Mouse (Mus musculus) forebrain, embryonic 16.5 days (tissue): Measurements from ENCODE around the gene Btnl10. TPM values are rescaled to one million over a fixed set of nuclear protein-coding genes. Genes with fewer than 3 reads are reported as not detected.

Experiments
- ATAC-seq: fragments of 200-750 bp; cut with Nextera tagmentation; 2 replicates; pipeline ENCODE4 v1.8.0; 2017; ENCODE audit warnings: mild to moderate bottlenecking, moderate library complexity
- H3K27ac ChIP-seq: fragments of 300-500 bp; sonication (generic); 2 replicates; pipeline ENCODE4 v1.5.1; 2014; ENCODE audit warnings: low read length, control low read depth
- H3K27me3 ChIP-seq: fragments of 300-500 bp; sonication (generic); replicated peaks from 2 replicates; pipeline ENCODE4 v1.6.1; 2014; ENCODE audit warnings: low read length; ENCODE audit not compliant: control insufficient read depth, insufficient read depth
- H3K36me3 ChIP-seq: fragments of 300-500 bp; sonication (generic); 2 replicates; pipeline ENCODE4 v1.6.1; 2014; ENCODE audit not compliant: control insufficient read depth, insufficient read depth
- H3K4me1 ChIP-seq: fragments of 300-500 bp; sonication (generic); replicated peaks from 2 replicates; pipeline ENCODE4 v1.6.1; 2014; ENCODE audit warnings: low read length; ENCODE audit not compliant: control insufficient read depth, insufficient read depth
- H3K4me2 ChIP-seq: fragments of 300-500 bp; sonication (generic); 2 replicates; pipeline ENCODE4 v1.6.1; 2014; ENCODE audit warnings: mild to moderate bottlenecking, low read length, control low read depth
- H3K4me3 ChIP-seq: fragments of 300-500 bp; sonication (generic); replicated peaks from 2 replicates; pipeline ENCODE4 v1.5.1; 2014; ENCODE audit warnings: mild to moderate bottlenecking, low read length, control low read depth
- H3K9ac ChIP-seq: fragments of 300-500 bp; sonication (generic); replicated peaks from 2 replicates; pipeline ENCODE4 v1.6.1; 2014; ENCODE audit warnings: low read depth, low read length, control low read depth
- H3K9me3 ChIP-seq: fragments of 300-500 bp; sonication (generic); 2 replicates; pipeline ENCODE4 v1.6.1; 2016; ENCODE audit warnings: low read length; ENCODE audit not compliant: control insufficient read depth
- WGBS: fragments of 180-500 bp; shearing (Covaris S2); extraction: QIAGEN DNeasy Blood & Tissue Kit; methylation state at CpG from one replicate; pipeline ENCODE4 v1.1.7; 2014; 5-methylcytosine and 5-hydroxymethylcytosine counted together
- polyA plus RNA-seq: library from polyadenylated mRNA; unstranded; fragments of >200 nt; fragmentation: Nextera tagmentation; extraction: Ambion mirVana; gene quantifications from 2 replicates; pipeline ENCODE4 v1.2.1, GENCODE M21; 2015

The Btnl10 gene
- polyA plus RNA-seq, 1 experiment from 2014 or later: not detected

DNA sequence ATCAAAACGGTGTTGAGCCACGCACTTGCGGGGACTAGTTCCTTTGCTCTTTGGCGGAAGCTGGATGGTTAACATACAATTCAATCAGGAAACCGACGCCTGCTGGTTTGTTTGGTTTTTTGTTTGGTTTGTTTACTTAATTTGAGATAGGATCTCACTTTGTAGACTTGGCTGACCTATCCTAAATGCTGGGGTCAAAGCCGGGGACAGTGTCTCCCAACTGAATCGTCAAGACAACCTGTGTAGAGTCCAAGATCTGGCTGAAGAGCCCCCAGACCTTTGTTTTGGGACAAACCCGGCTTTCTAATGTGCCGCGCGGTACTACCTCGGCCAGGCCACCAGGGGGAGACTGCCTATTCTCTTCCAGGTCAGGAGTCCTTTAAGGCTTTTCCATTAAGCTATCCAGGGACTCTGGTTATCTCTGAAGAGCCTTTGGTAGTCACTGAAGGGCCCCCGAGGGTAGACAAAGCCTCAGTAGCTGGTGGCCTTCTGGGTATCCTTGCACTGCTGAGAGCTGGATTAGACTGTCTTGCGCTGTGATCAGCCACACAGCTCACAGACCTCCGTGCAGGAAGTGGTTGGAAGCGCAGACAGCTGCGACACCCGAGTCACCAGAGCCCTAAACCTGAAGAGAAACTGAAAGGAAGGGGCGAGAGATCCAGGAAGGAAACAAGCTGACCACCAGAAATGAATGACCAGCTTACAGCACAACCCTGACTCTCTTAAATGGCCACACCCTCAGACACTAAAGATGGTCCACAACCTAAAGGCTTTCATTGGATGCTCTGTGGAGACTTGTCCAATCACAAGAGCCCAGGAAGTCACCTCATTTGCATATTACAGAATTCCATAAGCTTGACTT is 10.3 kb downstream of the Btnl10 start:
- Histone ChIP-seq H3K9me3 (no peaks in the 10 kb centered on the region), H3K4me1 (peaks cover 7% of the 10 kb centered on the region; the same call in 1 of the 2 replicates), H3K4me2 (peak overlapping the region; percentile 35), H3K27ac (no peak overlapping the region; the same call in 1 of the 2 replicates), H3K4me3 (peak overlapping the region; percentile 15), H3K27me3 (no peaks in the 10 kb centered on the region), H3K9ac (0 out of 2 replicates have a peak overlapping the region, but pooled peaks have one; percentile 30), H3K36me3 (peaks cover 11% of the 10 kb centered on the region)
- ATAC-seq: peak; percentile 67
- WGBS: 32% methylated on average over 20 of the region's 20 CpGs

DNA sequence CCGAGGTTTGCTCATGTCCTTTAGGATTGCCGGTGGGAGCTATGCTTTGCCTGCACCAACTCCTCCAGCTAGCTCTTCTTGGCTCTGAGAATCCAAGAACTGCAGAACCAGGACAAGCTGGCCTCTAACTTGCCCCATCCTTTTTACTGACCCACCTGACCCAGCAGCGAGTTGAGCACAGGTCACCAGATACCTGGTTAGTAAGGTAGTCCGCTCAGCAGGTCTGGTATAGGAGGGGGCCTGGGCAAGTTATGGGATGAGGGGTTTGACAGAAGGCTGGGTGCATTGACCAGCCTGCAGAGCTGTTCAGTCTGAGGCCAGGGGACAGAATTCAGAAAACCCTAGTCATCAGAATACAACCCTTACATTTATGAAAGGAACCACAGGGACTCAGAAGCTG is 11.3 kb downstream of the Btnl10 start:
- 67% methylated on average over 4 of the region's 4 CpGs for WGBS
- no peak overlapping the region for H3K4me2 ChIP-seq
- H3K9me3 ChIP-seq: no peaks in the 10 kb centered on the region
- H3K4me1 ChIP-seq: peaks cover 7% of the 10 kb centered on the region; the same call in 1 of the 2 replicates
- no peak for ATAC-seq
- H3K27ac ChIP-seq: no peak overlapping the region
- no peaks in the 10 kb centered on the region for H3K27me3 ChIP-seq
- H3K36me3 ChIP-seq: peaks cover 22% of the 10 kb centered on the region
- no peak overlapping the region for H3K4me3 ChIP-seq
- H3K9ac ChIP-seq: no peak overlapping the region

DNA sequence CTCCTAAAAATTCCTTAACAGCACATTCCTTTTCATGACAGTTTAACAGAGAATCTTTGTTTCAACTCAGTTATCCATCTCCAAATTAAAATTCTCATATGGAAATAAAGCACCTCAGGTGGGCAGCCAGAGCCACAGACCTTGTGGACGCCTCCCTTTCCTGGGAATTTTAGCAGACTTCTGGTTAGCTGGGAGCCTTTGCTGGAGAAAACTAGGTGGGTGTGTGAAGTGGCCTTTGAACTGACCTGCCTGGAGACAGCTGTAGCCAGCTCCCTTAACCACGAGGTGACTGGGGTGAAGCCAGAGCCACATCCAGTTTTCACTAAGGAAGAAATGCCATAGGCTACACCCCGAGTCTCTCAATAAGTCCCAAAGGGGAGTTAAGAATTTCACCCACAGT is 11.9 kb downstream of the Btnl10 start:
- H3K27ac ChIP-seq: no peak overlapping the region
- no peak overlapping the region for H3K4me2 ChIP-seq
- no peaks in the 10 kb centered on the region for H3K9me3 ChIP-seq
- H3K4me1 ChIP-seq: peaks cover 7% of the 10 kb centered on the region; the same call in 1 of the 2 replicates
- no peaks in the 10 kb centered on the region for H3K27me3 ChIP-seq
- peaks cover 26% of the 10 kb centered on the region for H3K36me3 ChIP-seq
- H3K4me3 ChIP-seq: no peak overlapping the region
- no peak overlapping the region for H3K9ac ChIP-seq
- 69% methylated on average over 3 of the region's 3 CpGs for WGBS
- no peak for ATAC-seq

DNA sequence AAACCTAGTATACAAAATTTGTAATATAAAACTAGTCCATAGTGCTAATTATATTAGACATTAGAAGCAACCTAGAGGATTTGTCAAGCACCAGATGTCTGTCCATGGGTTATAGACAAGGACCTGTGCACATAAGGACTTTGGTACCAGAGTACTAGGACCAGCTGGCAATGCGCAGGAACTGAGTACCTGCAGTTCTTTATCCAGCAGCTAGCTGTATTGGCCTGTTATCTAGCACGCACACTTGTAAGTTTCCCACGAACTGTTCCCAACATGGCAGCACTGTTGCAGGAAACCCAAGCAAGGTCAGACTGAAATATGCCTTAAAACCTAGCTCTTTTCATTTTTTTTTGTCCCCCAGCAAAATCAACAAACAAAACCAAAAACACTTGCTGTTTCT is 12.5 kb downstream of the Btnl10 start:
- no peaks in the 10 kb centered on the region for H3K9me3 ChIP-seq
- no peak overlapping the region for H3K27ac ChIP-seq
- peaks cover 7% of the 10 kb centered on the region; the same call in 1 of the 2 replicates for H3K4me1 ChIP-seq
- H3K36me3 ChIP-seq: peaks cover 26% of the 10 kb centered on the region
- WGBS: 96% methylated on average over 3 of the region's 3 CpGs
- no peak overlapping the region for H3K4me3 ChIP-seq
- H3K9ac ChIP-seq: no peak overlapping the region
- no peak for ATAC-seq
- H3K27me3 ChIP-seq: no peaks in the 10 kb centered on the region
- no peak overlapping the region for H3K4me2 ChIP-seq

DNA sequence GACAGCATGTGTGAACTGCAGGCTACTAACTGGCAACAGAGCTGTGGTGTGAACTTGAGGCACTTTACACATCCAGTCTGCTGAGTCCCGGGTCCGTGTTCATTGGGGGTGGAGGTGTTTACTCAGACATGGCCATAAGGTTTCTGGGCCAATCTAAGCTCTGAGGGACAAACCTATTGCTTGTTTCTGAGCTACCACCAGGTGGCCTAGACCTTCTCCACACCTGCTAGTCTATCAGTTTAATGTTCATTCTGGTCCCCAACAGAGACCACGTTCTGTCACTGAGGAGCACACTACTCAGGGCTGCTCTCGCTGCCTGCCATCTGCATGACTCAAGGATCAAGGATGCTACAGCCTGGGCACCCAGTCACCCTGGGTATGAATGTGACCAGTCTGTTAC is 13.9 kb downstream of the Btnl10 start:
- no peaks in the 10 kb centered on the region for H3K27me3 ChIP-seq
- no peak overlapping the region for H3K4me2 ChIP-seq
- H3K27ac ChIP-seq: no peak overlapping the region
- no peak overlapping the region for H3K4me3 ChIP-seq
- WGBS: 79% methylated on average over 4 of the region's 4 CpGs
- H3K9ac ChIP-seq: no peak overlapping the region
- no peaks in the 10 kb centered on the region for H3K9me3 ChIP-seq
- peaks cover 32% of the 10 kb centered on the region for H3K36me3 ChIP-seq
- ATAC-seq: no peak
- peaks cover 14% of the 10 kb centered on the region; the same call in 1 of the 2 replicates for H3K4me1 ChIP-seq

DNA sequence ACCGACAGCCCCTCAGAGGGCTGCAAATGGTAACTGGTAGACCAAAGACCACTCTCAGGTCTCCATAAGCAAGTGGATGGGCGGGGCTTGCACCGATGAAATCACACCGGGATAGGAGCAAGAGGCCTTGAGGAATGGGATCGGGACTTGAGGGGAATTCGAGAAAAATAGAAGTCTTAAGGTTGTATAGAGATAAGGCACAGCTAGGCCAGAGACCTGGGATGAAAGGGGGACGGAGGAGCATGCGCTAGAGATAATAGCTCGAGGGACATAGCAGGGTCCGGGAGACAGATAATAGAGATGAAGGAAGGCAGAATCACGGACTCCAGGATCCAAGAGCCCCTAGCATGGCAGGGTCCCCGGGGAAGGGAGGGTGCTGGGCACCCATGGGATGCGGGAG is 20.2 kb downstream of the Btnl10 start:
- peaks cover 21% of the 10 kb centered on the region for H3K36me3 ChIP-seq

DNA sequence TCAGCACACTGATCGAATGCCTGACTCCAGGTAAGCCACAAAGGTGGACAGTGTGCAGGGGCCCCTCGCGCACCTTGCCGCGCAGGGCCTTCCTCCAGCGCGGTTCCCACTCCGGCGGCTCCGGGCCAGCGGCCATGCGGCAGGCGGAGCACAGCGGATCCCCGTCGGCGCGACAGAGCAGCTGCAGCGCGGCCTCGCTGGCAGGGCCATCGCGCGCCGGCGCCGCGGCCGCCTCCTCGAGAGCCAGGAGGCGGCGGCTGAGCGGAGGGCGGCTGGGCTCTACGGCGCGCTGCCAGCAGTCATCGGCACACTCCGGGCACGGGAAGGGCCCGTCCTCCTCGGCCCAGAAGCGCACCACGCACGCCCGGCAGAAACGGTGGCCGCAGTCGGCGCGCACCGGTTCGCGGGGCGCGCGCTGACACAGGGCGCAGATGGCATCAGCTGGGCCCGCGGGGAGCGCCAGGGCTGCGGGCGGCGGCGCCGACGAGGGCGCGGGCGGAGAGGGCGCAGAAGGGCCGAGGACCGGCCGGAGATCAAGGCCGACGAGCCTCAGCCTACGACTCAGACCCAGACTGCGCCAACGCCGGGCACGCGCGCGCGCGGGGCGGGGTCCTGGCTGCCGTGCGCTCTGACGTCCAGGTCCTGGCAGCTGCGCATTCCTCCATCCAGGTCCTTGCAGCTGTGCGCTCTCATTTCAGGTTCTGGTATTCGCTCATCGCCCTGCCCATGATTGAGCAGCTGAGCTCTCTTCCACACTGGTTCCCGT is 20.8 kb downstream of the Btnl10 start, which contains the start of gene Rnf187:
Rnf187 (minus strand) TSS at position 595 of the 766 bp plus-strand sequence.
- Histone ChIP-seq H3K4me1 (peaks cover 19% of the 10 kb centered on the region), H3K4me3 (peak within 1 kb of the TSS; percentile 94), H3K27me3 (no peaks in the 10 kb centered on the region), H3K4me2 (peak within 1 kb of the TSS; percentile 96), H3K27ac (peak within 1 kb of the TSS; percentile 84), H3K36me3 (peaks cover 15% of the 10 kb centered on the region), H3K9ac (peak within 1 kb of the TSS; percentile 98), H3K9me3 (no peaks in the 10 kb centered on the region)
- ATAC-seq: peak; percentile 98
- under 1% methylated on average over 82 of the region's 95 CpGs for WGBS

More for the DNA sequence above, 20.2 kb downstream of the Btnl10 start:
- Histone ChIP-seq H3K27ac (peak overlapping the region; percentile 84), H3K27me3 (no peaks in the 10 kb centered on the region), H3K4me2 (peak overlapping the region; percentile 96), H3K4me1 (peaks cover 19% of the 10 kb centered on the region), H3K4me3 (peak overlapping the region; percentile 94), H3K9me3 (no peaks in the 10 kb centered on the region), H3K9ac (peak overlapping the region; percentile 98)
- no peak; the same call in 1 of the 2 replicates for ATAC-seq
- under 1% methylated on average over 13 of the region's 13 CpGs for WGBS

DNA sequence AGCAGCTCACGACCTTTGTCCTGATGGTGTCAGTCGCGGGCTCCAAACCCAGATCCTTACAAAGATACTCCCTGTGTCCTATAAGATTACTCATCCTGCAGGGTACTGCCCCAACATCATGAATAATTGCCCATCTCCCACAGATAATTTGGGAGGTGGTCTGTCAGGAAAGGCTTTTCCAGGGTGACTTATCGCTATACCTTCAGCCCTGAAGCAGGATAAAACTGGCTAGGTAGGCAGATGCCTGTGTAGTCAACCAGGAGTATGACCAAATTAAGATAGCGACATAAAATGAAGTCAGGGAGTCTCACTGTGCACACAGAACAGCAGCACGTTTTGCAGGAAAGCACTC is 21.4 kb downstream of the Btnl10 start:
- peaks cover 19% of the 10 kb centered on the region for H3K4me1 ChIP-seq
- H3K36me3 ChIP-seq: peaks cover 10% of the 10 kb centered on the region
- peak overlapping the region; percentile 84 for H3K27ac ChIP-seq
- peak overlapping the region; percentile 98 for H3K9ac ChIP-seq
- H3K4me3 ChIP-seq: peak overlapping the region; percentile 94
- peak; percentile 21; the same call in 1 of the 2 replicates for ATAC-seq
- H3K9me3 ChIP-seq: no peaks in the 10 kb centered on the region
- WGBS: 14% methylated on average over 6 of the region's 6 CpGs
- H3K27me3 ChIP-seq: no peaks in the 10 kb centered on the region
- H3K4me2 ChIP-seq: peak overlapping the region; percentile 96

DNA sequence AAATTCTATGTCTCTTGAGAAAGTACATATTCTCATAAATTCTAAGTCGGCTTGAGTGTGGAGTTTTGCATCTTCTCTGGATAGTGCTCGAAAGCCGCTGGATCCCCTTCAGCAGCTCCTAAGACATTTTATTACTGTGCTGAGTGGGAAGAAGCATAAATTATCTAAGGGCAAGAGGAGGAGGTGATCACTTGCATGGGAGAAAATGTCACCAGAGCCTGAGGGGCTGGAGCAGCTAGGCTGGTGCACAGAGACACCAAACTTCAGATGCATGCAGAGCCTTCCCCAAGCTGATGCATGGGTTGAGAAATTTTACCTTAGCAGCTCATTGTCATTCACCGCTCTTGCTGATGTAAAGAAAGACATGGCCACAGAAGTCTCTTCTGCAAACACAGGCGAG is 26.4 kb downstream of the Btnl10 start:
- Histone ChIP-seq H3K27ac (no peak overlapping the region), H3K36me3 (no peaks in the 10 kb centered on the region), H3K9ac (no peak overlapping the region), H3K4me3 (no peak overlapping the region), H3K4me2 (no peak overlapping the region), H3K4me1 (peaks cover 2% of the 10 kb centered on the region; the same call in 1 of the 2 replicates), H3K9me3 (no peaks in the 10 kb centered on the region), H3K27me3 (no peaks in the 10 kb centered on the region)
- no peak for ATAC-seq
- 82% methylated on average over 5 of the region's 5 CpGs for WGBS
